Mouse (Mus musculus): ENCODE data around the gene Wfdc3. TPM values are rescaled to one million over a fixed set of nuclear protein-coding genes. Genes with fewer than 3 reads are reported as not detected.

Gene Wfdc3
- total RNA-seq, 4 experiments from 2014 or later = 0.99 to 2.4 (median 1.8) TPM

DNA sequence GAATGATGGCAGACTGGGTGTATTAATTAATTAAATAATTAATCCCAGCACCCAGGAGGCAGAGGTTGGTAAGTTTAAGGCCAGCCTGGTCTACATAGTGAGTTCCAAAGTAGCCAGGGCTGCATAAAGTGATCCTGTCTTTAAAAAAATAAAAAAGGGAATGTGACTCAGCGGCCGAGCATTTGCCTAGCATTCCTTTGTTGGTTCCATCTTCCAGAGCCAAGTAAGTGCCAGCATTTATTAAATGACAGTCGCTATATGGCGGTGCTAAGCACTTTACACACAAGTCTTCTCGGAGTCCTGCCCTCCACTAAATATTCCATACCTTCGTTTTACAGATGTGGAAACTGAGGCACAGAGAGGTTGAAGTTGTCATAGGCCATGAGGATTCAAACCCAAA is 30.4 kb upstream of the Wfdc3 start:
- DNase-seq (ENCODE audit: low spot score in 2 of 2) = no peak

DNA sequence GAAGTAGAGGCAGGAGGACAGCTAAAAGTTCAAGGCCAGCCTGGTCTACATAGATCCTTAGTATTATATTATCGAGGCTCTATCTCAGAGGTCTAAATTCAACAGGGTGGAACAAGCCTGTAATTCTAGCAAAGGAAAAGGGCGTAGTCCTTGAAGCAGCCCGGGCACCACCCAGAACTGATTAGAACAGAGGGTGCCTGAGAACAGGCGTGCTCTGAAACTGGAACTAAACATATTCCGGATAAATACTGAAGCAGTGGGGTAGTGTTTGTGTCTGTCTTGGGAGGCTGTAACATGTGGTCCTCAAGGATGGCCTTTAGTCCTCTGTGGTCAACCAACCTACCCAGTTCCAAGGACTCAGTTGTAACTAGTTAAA is 28.2 kb upstream of the Wfdc3 start:
- no peak for DNase-seq (ENCODE audit: low spot score in 2 of 2)

DNA sequence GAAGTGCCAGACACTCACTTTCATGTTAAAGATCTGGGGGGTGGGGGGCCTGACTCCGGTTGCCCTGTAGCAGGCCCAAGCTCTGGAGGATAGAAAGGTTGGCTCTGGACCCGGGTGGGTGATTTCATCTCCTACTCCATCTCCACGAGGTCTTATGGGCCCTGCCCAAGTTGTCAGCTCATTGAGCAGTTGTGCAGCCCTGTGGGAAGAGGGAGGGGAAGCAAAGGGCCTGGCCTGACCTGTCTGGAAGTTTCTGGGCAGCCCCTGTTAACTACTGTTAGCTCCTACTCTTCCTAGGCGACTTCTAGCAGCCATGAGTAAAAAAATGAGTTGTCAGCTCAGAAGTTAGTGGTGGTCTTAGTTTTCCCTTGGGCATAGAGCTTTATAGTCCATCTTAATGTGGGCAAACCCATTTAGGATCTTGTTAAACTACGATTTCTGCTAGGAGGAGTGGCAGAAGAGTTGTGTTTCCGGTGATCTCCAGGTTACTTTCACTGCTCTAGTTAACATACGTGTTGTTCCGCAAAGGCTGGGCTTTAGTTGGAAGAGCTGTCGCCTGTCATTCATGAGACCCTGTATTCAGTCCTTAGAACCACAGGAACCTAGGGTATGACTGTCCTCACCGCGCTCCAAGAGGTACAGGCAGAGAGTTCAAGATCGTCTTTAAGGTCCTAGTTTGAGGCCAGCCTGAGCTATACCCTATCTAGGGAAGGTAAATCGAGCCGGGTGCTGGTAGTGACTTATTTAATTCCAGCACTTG is 27.7 kb upstream of the Wfdc3 start:
- DNase-seq (ENCODE audit: low spot score in 2 of 2) = no peak

- no peak for DNase-seq (ENCODE audit: low spot score in 2 of 2)
These were observed 25.4 kb upstream of the Wfdc3 start for GRCm38 (mm10) chr2:164771123-164771522.

GRCm38 (mm10) chr2:164770279-164770678 is 24.5 kb upstream of the Wfdc3 start:
- no peak for DNase-seq (ENCODE audit: low spot score in 2 of 2)

GRCm38 (mm10) chr2:164769258-164770037 is 23.7 kb upstream of the Wfdc3 start, which contains the start of gene Ube2c:
Ube2c (plus strand) TSS chr2:164769898.
- DNase-seq (ENCODE audit: low spot score in 2 of 2) = peak; percentile 98 to 99

DNA sequence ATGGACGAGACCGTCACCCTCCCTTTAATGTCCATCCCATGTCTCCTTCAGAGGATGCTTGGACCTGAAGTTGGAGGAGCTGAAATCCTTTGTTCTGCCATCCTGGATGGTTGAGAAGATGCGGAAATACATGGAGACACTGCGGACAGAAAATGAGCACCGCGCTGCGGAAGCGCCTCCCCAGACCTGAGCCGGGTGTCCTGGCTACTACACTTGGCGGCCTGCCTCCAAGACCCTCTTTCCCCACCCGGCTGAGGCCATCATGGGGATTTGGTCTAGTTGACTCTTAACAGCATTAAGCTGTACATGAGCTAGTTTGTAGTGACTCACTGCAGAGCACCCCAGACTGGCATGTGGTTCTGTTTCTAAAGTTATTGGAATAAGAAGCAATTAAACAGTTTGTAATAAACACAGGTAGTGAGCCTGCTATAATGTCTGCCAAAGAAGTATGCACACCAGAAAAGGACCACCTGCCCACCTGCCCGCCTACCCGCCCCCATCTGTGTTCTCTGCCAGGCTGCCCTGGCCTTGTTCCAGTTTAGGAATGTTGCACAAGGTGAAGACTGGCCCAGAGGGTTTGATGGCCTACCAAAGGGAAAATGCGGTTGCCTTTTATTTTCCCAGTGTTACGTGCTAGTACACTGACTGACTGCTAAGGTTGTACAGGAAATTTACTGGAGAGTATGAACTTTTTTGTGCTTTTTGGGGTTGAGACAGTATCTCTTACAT is 22.2 kb upstream of the Wfdc3 start:
- DNase-seq (ENCODE audit: low spot score in 2 of 2) = no peak

DNA sequence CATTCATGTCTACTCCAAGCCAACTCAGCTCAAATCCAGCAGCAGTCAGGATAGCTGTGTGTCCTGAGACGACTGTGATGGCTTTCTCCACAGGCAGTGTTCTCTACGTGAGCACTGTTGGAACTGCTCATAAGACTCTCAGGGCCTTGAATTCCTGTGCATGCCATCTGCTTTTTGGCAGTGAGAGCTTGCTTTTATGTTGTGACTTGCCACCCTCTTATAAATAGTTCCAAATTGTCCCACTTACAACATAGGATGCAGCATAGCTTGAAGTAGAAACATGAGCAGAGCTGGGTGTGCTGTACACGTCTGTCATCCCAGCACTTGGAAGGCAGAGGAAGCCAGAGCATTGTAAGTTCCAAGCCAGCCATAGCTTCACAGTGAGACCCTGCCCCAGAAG is 20.1 kb upstream of the Wfdc3 start:
- no peak for DNase-seq (ENCODE audit: low spot score in 2 of 2)

- DNase-seq (ENCODE audit: low spot score in 2 of 2) = no peak
These were observed 16.9 kb upstream of the Wfdc3 start for GRCm38 (mm10) chr2:164762593-164762992.

DNA sequence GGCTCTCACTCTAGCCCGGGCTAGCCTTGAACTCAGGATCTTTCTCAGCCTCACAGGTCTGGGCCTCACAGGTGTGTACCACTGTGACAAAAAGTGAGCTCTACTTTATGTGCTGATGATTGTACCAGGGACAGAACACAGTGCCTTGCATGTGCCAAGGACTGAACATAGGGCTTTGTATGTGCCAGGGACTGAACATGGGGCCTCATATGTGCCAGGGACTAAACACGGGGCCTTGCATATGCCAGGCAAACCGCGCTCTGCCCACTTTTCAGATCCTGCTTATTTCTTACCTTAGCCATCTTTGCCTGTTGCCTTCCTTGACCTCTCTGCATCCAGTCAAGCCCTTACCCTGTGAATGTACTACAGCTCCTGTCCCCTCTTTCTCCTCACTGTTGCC is 16.2 kb upstream of the Wfdc3 start:
- DNase-seq (ENCODE audit: low spot score in 2 of 2) = no peak

DNA sequence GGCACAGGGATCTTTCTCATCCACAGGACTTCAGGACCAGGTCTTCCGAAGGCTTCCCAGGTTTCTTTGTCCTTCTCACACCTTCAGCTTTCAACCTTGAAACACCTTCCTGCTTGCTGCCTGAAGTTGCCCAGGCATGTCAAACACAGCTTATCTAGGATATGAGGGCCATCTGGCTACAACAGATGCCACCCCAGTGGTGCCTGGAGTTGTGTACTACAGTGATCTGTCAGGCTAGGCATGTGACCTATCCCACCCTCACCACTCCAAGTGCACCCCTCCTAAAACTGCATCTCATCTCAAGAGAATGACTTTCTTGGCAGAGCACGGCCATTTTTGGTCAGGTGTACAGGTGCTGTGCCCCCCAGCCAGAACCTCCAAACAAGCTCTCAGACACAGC is 15.8 kb upstream of the Wfdc3 start:
- DNase-seq (ENCODE audit: low spot score in 2 of 2) = no peak

GRCm38 (mm10) chr2:164760059-164760833 is 14.5 kb upstream of the Wfdc3 start:
- DNase-seq (ENCODE audit: low spot score in 2 of 2) = no peak

DNA sequence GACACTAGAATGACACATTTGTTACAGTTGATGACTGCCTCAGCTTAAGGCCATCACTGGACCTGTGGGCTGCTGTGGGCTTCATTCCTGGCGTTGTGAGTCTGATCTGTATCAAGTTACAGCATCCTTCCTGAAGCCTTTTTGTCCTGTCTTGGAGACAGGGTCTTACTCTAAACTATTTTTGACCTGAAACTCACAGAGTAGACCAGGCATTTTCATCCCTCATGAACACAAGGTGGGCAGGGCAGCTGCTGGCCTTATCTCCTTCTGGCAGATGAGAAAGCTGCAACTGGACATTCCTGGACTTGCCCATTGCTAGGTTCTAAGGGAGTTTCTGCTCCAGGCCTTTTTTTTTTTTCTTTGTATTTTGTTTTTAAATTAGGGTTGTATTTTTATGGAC is 13.0 kb upstream of the Wfdc3 start:
- no peak for DNase-seq (ENCODE audit: low spot score in 2 of 2)

- DNase-seq (ENCODE audit: low spot score in 2 of 2) = no peak
These were observed 12.1 kb upstream of the Wfdc3 start for GRCm38 (mm10) chr2:164757841-164758240.

DNA sequence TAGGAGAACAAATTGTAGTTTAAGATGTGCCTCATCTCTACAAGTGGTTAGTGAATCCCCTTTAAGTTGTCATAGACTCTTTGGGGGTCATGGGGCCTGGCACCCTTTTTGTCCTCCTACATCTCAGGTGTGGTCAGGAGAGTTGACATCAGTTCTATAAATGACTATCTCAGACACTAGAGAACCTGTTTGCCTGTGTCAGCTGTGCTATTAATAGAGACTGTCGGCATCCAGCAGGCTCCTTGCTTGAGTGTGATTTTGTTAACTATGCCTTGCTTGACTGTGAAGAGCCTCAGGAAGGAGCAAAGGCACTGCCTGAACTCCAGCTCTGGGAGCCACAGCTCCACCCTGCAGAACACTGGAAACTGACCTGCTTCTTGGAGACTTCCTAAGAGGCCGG is 9.1 kb upstream of the Wfdc3 start:
- no peak for DNase-seq (ENCODE audit: low spot score in 2 of 2)

DNA sequence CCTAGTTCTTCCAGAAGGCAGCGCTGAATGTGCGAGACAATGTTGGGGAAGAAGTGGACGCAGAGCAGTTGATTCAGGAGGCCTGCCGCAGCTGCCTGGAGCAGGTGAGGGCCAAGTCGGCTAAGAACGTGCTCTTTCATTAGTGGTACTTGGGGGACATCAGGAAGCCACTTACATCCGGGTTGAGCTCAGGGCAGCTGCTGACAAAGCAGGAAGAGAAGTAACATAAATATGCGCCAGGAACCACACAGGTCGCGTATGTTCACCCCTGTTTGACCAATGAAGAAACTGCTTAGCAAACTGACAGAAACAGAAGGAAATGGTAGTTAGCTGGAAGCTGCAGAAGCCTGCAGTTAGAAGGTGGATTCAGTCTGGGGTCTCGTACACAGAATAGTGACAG is 8.4 kb upstream of the Wfdc3 start:
- DNase-seq (ENCODE audit: low spot score in 2 of 2) = no peak

DNA sequence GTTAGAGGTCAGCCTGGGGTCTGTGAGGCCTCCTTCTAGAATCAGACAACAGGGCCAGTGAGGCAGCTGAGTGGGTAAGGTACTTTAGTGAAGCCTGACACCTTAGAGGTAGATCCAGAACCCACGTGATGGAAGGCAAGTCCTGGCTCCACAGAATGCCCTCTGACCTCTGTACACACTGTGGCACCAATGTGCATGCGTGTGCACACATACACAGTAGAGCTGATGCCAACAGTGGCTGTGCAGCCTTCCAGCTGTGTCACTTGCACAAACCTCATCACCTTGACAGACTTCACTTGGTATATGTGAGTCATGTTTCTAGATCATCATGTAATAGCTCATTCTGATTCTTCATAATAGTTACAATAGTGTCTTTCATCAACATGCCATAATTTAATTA is 6.7 kb upstream of the Wfdc3 start:
- no peak for DNase-seq (ENCODE audit: low spot score in 2 of 2)

DNA sequence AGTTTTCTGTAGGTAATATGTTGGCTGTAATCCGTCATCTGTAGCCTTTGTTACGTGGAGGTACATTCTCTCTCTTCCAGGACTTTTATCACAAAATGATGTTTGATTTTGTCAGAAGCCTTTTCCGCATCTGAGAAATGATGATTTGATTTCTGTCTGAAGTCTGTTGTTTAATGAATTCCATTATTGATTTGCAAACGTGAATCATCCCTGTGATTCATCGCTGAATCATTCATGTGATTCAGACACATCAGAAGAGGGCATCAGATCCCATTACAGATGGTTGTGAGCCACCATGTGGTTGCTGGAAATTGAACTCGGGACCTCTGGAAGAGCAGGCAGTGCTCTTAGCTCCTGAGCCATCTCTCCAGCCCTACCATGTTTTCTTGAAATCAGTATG is 3.3 kb upstream of the Wfdc3 start:
- no peak for DNase-seq (ENCODE audit: low spot score in 2 of 2)

GRCm38 (mm10) chr2:164748191-164748590 is 2.5 kb upstream of the Wfdc3 start:
- no peak for DNase-seq (ENCODE audit: low spot score in 2 of 2)

GRCm38 (mm10) chr2:164746693-164747092 is 962 bp upstream of the Wfdc3 start:
- DNase-seq (ENCODE audit: low spot score in 2 of 2) = no peak

GRCm38 (mm10) chr2:164744987-164745386 is 744 bp downstream of the Wfdc3 start:
- no peak for DNase-seq (ENCODE audit: low spot score in 2 of 2)
